Mouse (Mus musculus) forebrain, embryonic 12.5 days (tissue): ENCODE results near the gene Mical3. TPM values are rescaled to one million over a fixed set of nuclear protein-coding genes. Genes with fewer than 3 reads are reported as not detected.

Experiments used
- ATAC-seq: fragments of 200-750 bp; cut with Nextera tagmentation; 2 replicates; pipeline ENCODE4 v1.8.0; 2017; ENCODE audit warnings: moderate TSS enrichment; ENCODE audit not compliant: low FRiP score
- H3K27ac ChIP-seq: fragments of 300-500 bp; sonication (generic); 2 replicates; pipeline ENCODE4 v1.5.1; 2016; ENCODE audit warnings: mild to moderate bottlenecking
- H3K27me3 ChIP-seq: fragments of 300-500 bp; sonication (generic); 2 replicates; pipeline ENCODE4 v1.6.1; 2016; ENCODE audit warnings: mild to moderate bottlenecking
- H3K36me3 ChIP-seq: fragments of 300-500 bp; sonication (generic); replicated peaks from 2 replicates; pipeline ENCODE4 v1.6.1; 2016; ENCODE audit warnings: mild to moderate bottlenecking
- H3K4me1 ChIP-seq: fragments of 300-500 bp; sonication (generic); 2 replicates; pipeline ENCODE4 v1.6.1; 2016
- H3K4me2 ChIP-seq: fragments of 300-500 bp; sonication (generic); 2 replicates; pipeline ENCODE4 v1.6.1; 2016; ENCODE audit warnings: mild to moderate bottlenecking, moderate library complexity
- H3K4me3 ChIP-seq: fragments of 300-500 bp; sonication (generic); replicated peaks from 2 replicates; pipeline ENCODE4 v1.5.1; 2016; ENCODE audit warnings: mild to moderate bottlenecking
- H3K9ac ChIP-seq: fragments of 300-500 bp; sonication (generic); 2 replicates; pipeline ENCODE4 v1.6.1; 2016; ENCODE audit warnings: mild to moderate bottlenecking
- H3K9me3 ChIP-seq: fragments of 300-500 bp; sonication (generic); 2 replicates; pipeline ENCODE4 v1.6.1; 2016
- WGBS: fragments of 180-500 bp; shearing (Covaris S2); methylation state at CpG from one replicate; pipeline ENCODE4 v1.1.7; 2016; 5-methylcytosine and 5-hydroxymethylcytosine counted together
- polyA plus RNA-seq: library from polyadenylated mRNA; unstranded; fragments of >200 nt; fragmentation: Nextera tagmentation; extraction: Ambion mirVana; gene quantifications from 2 replicates; pipeline ENCODE4 v1.2.1, GENCODE M21; 2016

Mical3 gene
- polyA plus RNA-seq, 1 experiment from 2014 or later, result 17.6 TPM

DNA sequence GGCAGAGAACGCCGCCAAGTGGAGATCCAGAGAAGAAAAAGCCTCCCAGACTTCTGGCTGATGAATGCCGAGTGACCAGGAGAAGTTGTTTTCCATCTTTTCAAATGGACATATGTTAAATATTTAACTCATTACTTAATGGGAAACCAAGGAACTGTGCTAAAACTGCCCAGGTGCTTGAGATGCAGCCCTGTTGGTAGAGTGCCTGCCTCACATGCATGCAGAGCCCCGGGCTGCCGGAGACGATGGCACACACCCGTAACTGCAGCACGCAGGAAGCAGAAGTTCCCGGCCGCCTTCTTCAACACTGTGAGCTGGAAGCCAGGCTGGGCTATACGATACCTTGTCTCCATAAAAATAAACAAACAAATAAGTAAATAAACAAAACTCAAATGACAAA lies 226.8 kb downstream of the Mical3 start:
- no peak overlapping the region for H3K4me3 ChIP-seq
- no peaks in the 10 kb centered on the region for H3K4me1 ChIP-seq
- WGBS, result 89% methylated on average over 11 of the region's 11 CpGs
- no peaks in the 10 kb centered on the region for H3K36me3 ChIP-seq
- no peak overlapping the region for H3K27ac ChIP-seq
- H3K27me3 ChIP-seq, result no peaks in the 10 kb centered on the region
- no peak overlapping the region for H3K9ac ChIP-seq
- H3K9me3 ChIP-seq, result no peaks in the 10 kb centered on the region
- H3K4me2 ChIP-seq, result no peak overlapping the region
- ATAC-seq, result no peak

DNA sequence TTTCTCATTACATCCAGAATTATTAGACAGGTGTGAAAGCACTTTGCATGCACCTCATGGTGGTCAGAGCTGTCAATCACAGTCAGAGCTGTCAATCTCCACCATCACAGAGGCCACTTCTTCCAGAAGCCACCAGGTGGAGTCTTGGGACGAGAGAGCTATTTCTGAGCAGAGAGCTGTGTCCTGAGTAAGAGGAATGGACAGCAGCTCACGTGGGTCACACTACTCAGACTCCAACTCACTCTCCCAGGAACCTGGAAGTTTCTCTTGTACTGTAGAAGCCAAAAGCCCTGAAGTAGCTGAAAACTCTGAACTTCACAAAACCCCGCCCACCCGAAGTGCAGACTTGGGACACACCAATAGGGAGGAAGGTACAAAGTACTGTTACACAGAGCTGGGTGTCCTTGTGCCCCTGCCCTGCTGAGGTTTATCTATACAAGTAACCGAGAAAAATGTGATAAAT lies 227.3 kb downstream of the Mical3 start:
- Histone ChIP-seq H3K27ac (no peak overlapping the region), H3K27me3 (no peaks in the 10 kb centered on the region), H3K36me3 (no peaks in the 10 kb centered on the region), H3K9ac (no peak overlapping the region), H3K4me1 (no peaks in the 10 kb centered on the region), H3K9me3 (no peaks in the 10 kb centered on the region), H3K4me3 (no peak overlapping the region), H3K4me2 (no peak overlapping the region)
- no peak for ATAC-seq
- 55% methylated on average over 5 of the region's 5 CpGs for WGBS

- no peak overlapping the region for H3K4me3 ChIP-seq
- H3K27ac ChIP-seq, result no peak overlapping the region
- no peaks in the 10 kb centered on the region for H3K36me3 ChIP-seq
- WGBS, result 91% methylated on average over 14 of the region's 14 CpGs
- H3K4me2 ChIP-seq, result no peak overlapping the region
- H3K4me1 ChIP-seq, result no peaks in the 10 kb centered on the region
- no peaks in the 10 kb centered on the region for H3K27me3 ChIP-seq
- ATAC-seq, result no peak
- no peak overlapping the region for H3K9ac ChIP-seq
- H3K9me3 ChIP-seq, result no peaks in the 10 kb centered on the region
Observed at GRCm38 (mm10) chr6:120901776-120902645, 228.8 kb downstream of the Mical3 start.

DNA sequence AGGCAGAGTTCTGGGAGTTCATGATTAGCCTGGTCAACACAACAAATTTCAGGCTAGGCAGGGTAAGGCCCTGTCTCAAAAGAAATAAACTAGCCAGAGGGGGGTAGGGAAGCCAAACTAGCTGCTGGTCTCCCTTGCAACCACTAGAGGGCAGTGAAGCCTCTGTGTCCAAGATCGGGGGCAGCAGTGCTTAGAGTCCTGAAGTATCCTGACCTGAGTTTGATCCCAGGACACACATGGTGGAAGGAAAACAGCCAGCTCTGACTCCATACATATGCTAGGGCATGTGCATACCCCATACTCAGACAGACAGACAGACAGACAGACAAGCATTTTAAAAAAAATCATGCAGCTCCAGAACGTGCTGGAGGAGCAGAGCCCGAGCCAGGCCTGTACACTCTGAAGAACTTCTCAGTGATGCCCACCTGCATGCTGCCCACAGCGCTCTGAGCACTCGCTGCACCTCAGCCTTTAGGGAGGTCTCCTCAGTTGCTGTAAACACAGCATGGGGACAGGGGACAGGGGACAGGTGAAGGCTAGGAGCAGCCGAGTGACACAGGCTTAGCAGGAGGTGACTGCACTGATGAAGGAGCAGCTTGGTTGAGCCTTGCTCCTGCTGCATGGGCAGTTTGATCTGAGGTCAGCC lies 232.5 kb downstream of the Mical3 start:
- 70% methylated on average over 6 of the region's 6 CpGs for WGBS
- ATAC-seq, result peak; percentile 44; the same call in 1 of the 2 replicates
- H3K4me3 ChIP-seq, result no peak overlapping the region
- H3K27ac ChIP-seq, result no peak overlapping the region
- peaks cover 15% of the 10 kb centered on the region for H3K36me3 ChIP-seq
- no peak overlapping the region for H3K9ac ChIP-seq
- H3K4me1 ChIP-seq, result no peaks in the 10 kb centered on the region
- H3K27me3 ChIP-seq, result no peaks in the 10 kb centered on the region
- H3K9me3 ChIP-seq, result no peaks in the 10 kb centered on the region
- no peak overlapping the region for H3K4me2 ChIP-seq

DNA sequence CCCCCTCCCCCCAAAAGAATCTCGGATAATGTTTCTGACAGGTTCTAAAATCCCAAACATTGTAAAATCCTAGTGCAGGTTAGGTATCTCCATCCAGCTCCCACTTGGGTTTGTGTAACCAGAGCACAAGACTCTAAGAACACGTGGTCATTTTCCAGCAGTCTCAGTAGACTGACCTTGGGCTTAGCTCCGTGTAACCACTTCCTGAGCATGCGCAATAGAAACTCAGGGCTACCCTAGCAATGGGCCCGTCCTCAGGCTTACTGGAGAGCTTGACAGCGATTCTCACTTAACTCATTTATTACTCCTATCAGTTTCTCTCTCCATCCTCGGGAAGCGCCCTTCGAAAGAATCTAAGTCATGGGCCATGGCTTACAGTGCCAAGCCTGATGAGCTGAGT lies 236.3 kb downstream of the Mical3 start:
- Histone ChIP-seq H3K9me3 (no peaks in the 10 kb centered on the region), H3K36me3 (peaks cover 38% of the 10 kb centered on the region), H3K27ac (no peak overlapping the region), H3K4me3 (no peak overlapping the region), H3K9ac (no peak overlapping the region), H3K4me1 (no peaks in the 10 kb centered on the region), H3K4me2 (no peak overlapping the region), H3K27me3 (no peaks in the 10 kb centered on the region)
- no peak for ATAC-seq
- 91% methylated on average over 9 of the region's 9 CpGs for WGBS

- peaks cover 38% of the 10 kb centered on the region for H3K36me3 ChIP-seq
- no peaks in the 10 kb centered on the region for H3K27me3 ChIP-seq
- H3K9me3 ChIP-seq, result no peaks in the 10 kb centered on the region
- H3K4me1 ChIP-seq, result no peaks in the 10 kb centered on the region
- H3K9ac ChIP-seq, result no peak overlapping the region
- no peak overlapping the region for H3K4me3 ChIP-seq
- WGBS, result 98% methylated on average over 9 of the region's 9 CpGs
- no peak overlapping the region for H3K4me2 ChIP-seq
- no peak for ATAC-seq
- no peak overlapping the region for H3K27ac ChIP-seq
Observed at GRCm38 (mm10) chr6:120894089-120894488, 236.7 kb downstream of the Mical3 start.

DNA sequence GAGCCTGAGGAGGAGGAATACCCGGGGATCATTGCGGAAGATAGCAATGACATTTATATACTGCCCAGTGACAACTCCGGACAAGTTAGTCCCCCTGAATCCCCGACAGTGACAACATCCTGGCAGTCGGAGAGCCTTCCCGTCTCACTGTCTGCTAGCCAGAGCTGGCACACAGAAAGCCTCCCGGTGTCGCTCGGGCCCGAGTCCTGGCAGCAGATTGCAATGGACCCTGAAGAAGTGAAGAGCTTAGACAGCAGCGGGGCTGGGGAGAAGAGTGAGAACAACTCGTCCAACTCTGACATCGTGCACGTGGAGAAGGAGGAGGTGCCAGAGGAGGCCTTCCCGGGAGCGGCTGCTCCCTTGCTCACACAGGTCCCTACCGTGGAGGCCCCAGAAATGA lies 244.1 kb downstream of the Mical3 start:
- no peak overlapping the region for H3K27ac ChIP-seq
- H3K27me3 ChIP-seq, result no peaks in the 10 kb centered on the region
- 89% methylated on average over 17 of the region's 17 CpGs for WGBS
- H3K9ac ChIP-seq, result no peak overlapping the region
- no peaks in the 10 kb centered on the region for H3K4me1 ChIP-seq
- no peak overlapping the region for H3K4me2 ChIP-seq
- H3K9me3 ChIP-seq, result 0 out of 2 replicates have a peak, but pooled peaks cover 2% of the 10 kb centered on the region
- H3K4me3 ChIP-seq, result no peak overlapping the region
- ATAC-seq, result no peak
- H3K36me3 ChIP-seq, result peaks cover 64% of the 10 kb centered on the region

DNA sequence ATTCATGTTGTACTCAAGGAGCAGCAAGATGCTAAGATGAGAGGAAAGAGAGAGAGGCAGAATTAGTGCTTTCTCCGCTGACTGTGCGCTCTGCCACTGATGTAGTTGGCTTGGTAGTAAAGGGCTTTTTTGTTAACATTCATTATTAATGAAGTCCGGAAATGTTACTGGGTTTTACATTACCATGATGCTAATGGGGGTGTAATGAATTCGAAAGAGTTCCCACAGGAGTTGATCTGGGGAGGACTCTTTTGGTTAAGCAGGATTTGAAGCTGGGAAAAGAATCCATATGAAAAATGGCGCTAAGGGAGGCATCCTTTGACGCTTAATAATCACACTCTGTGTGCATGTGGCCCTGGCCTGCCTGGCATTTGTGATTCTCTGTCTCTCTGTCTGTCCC lies 246.4 kb downstream of the Mical3 start:
- no peak for ATAC-seq
- Histone ChIP-seq H3K4me3 (no peak overlapping the region), H3K9ac (no peak overlapping the region), H3K4me2 (no peak overlapping the region), H3K27ac (no peak overlapping the region), H3K27me3 (no peaks in the 10 kb centered on the region), H3K36me3 (peaks cover 61% of the 10 kb centered on the region), H3K9me3 (0 out of 2 replicates have a peak, but pooled peaks cover 2% of the 10 kb centered on the region), H3K4me1 (no peaks in the 10 kb centered on the region)
- WGBS, result 82% methylated on average over 6 of the region's 6 CpGs

Other genes starting within 250 kb of the Mical3 start
- 15.3 and 15.6 TPM in 2 replicates for gene Bid, start 214.1 kb downstream of the Mical3 start, polyA plus RNA-seq
- 10.9 and 12.0 TPM in 2 replicates for gene Pex26, start 52.7 kb upstream of the Mical3 start, polyA plus RNA-seq
- 0.36 and 0.40 TPM in 2 replicates for gene Tuba8, start 79.7 kb upstream of the Mical3 start, polyA plus RNA-seq
- gene Usp18, start 114.9 kb upstream of the Mical3 start, polyA plus RNA-seq, result 1.2 and 1.3 TPM in 2 replicates
- gene Slc6a13, start 169.2 kb upstream of the Mical3 start, polyA plus RNA-seq, result 1.6 and 2.1 TPM in 2 replicates
- 0.08 TPM in 1 of 2 replicates, not detected in the other for gene Slc6a12, start 212.1 kb upstream of the Mical3 start, polyA plus RNA-seq